Mouse (Mus musculus): ENCODE measurements around the gene Arl3.

DNA sequence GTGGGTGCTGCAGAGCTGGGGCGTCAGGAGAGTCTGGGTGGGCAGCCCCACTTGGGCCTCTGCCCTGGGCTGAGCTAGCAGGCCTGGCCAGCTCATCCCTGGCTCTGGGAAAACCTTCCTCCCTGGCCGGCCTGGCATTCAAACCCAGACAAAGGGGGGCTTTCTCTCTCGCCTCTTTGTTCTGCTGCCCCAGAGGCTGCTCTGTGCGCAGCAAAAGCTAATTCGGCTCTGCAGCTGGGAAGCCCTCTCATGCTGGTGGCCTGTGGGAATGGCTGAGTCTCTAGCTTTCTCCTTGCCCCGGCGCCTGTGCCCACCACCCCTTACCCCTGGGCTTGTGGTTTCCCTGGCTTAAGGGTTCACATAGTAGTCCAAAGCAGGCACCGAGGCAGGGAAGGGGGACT lies 65.8 kb downstream of the Arl3 start:
- TF ChIP-seq CTCF (conservative IDR thresholded peaks at IDR 0.05 in 1 of 2, IDR thresholded peaks at IDR 0.05 in 1 of 2; ENCODE audit: low read depth in 2 of 2, low read length in 2 of 2): no peak
- no peak for TF ChIP-seq ZNF384 (IDR thresholded peaks at IDR 0.05; ENCODE audit: low read depth, low read length)
- TF ChIP-seq MAFK (IDR thresholded peaks at IDR 0.05; ENCODE audit: insufficient replicate concordance, low read length): no peak
- no peak for TF ChIP-seq MYC (IDR thresholded peaks at IDR 0.05; ENCODE audit: low read depth, low read length)
- TF ChIP-seq ZMIZ1 (IDR thresholded peaks at IDR 0.05; ENCODE audit: low read depth, low read length): no peak
- TF ChIP-seq POLR2A (IDR thresholded peaks at IDR 0.05; ENCODE audit: low read depth, low read length): no peak
- TF ChIP-seq HCFC1 (IDR thresholded peaks at IDR 0.05; ENCODE audit: low read depth, low read length): no peak
- no peak for TF ChIP-seq POLR2AphosphoS2 (IDR thresholded peaks at IDR 0.05; ENCODE audit: low read depth, low read length)
- TF ChIP-seq EP300 (IDR thresholded peaks at IDR 0.05; ENCODE audit: low read length): no peak
- TF ChIP-seq RAD21 (IDR thresholded peaks at IDR 0.05; ENCODE audit: low read depth, low read length): no peak
- no peak for TF ChIP-seq USF2 (conservative IDR thresholded peaks at IDR 0.05; ENCODE audit: low read depth, low read length)

All from CH12.LX (cell line).